Mouse (Mus musculus) small intestine, adult 2 months (tissue): Measurements from ENCODE around the gene Itpr3.

Source experiments
- CTCF ChIP-seq: fragments of 200-500 bp; IDR thresholded peaks from 2 replicates; pipeline ENCODE4 v1.5.1; 2012; ENCODE audit warnings: low read depth, mild to moderate bottlenecking, control low read depth, inconsistent platforms, low read length, moderate library complexity, mixed read lengths; ENCODE audit not compliant: insufficient replicate concordance, insufficient read length; ENCODE audit errors: extremely low read depth
- POLR2A ChIP-seq: fragments of 200-500 bp; IDR thresholded peaks from 2 replicates; pipeline ENCODE4 v1.6.1; 2012; ENCODE audit warnings: low read depth, mild to moderate bottlenecking, control low read depth, inconsistent platforms, low read length, moderate library complexity

DNA sequence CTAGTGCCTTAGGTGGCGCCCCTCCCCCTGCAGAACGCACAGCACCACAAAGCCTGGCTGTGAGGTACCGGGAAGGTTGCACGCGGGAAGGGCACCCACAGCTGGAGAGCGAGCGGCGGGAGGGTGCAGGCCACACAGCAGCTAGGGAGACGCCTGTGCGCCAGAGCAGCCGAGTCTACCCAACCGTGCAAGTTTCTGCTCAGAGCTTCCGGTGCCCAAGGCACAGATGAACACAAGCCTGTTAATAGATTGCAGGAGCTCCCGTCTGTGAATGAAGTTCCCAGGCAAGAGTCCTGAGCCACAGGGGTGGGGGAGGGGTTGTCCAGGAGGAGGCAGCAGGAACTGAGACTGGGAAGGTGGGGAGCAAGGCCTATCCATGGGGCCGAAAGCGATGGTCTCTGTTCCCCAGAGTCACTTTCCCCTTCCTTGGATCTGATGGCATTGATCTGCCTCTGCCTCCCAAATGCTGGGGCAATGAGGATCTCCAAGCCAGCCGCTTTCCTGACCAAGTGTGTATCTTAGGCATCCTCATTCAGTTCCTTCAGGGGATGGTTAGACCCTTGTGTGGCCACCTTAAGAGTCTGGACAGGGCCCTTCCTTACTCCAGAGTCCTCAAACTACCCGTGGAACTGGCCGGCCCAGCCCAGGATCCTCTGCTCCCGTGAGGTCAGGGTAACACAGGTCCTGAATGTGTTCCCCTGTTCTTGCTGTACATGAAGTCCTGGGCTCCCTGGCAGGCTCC lies 16.6 kb upstream of the Itpr3 start:
- no peak for TF ChIP-seq CTCF
- TF ChIP-seq POLR2A = no peak
